Mouse (Mus musculus) frontal cortex, adult 2 months (tissue): ENCODE measurements around the gene Enah. TPM values are rescaled to one million over a fixed set of nuclear protein-coding genes. Genes with fewer than 3 reads are reported as not detected.
A peak's percentile ranks its signal among the peaks of the same experiment; 100 is the strongest.

Source experiments
- DNase-seq, 2 experiments: peaks; one replicate each; pipeline ENCODE4 v3.0.0; 2022; ENCODE audit warnings: low spot score in 1 of 2; ENCODE audit errors: extremely low spot score in 1 of 2
- polyA plus RNA-seq: library from polyadenylated mRNA; depleted of rRNA; stranded (reverse); fragments of >200 nt; gene quantifications from 2 replicates; pipeline ENCODE4 v1.2.3, GENCODE M21; 2012

Enah gene
- polyA plus RNA-seq, 1 experiment: 66.8 TPM

GRCm38 (mm10) chr1:181965277-181965676 is 54.5 kb downstream of the Enah start:
- DNase-seq: no peak

DNA sequence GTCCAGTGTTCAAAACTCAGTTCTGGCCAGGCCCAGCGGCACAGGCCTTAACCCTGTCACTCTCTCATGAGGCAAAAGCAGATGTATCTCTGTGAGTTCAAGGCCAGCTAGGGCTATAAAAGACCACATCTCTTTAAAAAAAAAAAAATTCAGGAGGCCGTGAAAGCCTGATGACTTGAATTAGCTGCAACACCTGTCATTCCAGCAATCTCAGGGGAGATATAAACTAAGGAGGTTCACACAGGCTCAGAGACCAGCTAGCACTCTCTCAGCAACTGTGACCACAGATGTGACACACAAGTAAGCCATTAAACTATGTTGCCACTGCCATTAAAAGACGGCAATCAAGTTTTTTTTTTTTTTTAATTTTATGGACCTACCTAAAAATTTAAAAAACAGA is 56.0 kb downstream of the Enah start:
- no peak for DNase-seq

- no peak for DNase-seq
Observed at GRCm38 (mm10) chr1:181963351-181963750, 56.4 kb downstream of the Enah start.

DNA sequence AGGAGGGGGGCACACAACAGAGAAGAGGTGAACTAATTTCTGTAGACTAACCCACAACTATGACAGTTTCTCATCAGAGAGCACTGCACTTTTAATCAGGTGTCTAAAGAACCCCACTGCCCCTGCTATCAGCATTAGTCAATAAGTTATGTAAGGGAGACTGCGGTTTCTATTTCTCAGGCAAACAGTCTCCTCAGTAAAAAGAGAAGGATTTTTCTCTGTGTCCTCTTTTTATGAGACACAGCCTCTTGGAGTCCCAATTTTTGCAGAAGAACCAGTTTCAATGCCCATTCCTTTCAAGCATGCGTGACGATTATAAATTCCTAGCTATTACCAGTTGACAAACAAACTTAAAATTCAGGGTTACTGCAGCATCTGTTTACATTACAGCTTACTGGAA is 59.4 kb downstream of the Enah start:
- no peak for DNase-seq

- DNase-seq: no peak
Observed at GRCm38 (mm10) chr1:181958392-181958791, 61.4 kb downstream of the Enah start.

DNA sequence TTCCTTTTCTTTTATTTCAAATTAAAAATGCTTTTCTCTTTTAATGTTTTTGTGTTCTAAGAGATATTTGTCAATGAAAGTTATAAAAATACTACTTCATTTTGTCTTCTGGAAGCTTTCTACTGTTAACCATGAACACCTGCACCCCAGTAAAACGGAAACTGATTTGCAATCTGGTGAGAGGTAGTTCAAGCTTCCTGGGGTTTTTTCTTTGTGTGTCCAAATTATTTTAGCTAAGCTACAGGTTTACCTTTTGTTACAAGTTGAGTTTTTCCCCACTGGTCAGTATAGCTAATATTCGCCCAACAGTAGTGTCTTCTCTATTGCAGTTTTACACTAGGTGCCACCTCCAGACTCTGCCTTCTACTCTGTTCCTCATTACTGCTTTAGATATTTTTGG is 62.1 kb downstream of the Enah start:
- no peak for DNase-seq

DNA sequence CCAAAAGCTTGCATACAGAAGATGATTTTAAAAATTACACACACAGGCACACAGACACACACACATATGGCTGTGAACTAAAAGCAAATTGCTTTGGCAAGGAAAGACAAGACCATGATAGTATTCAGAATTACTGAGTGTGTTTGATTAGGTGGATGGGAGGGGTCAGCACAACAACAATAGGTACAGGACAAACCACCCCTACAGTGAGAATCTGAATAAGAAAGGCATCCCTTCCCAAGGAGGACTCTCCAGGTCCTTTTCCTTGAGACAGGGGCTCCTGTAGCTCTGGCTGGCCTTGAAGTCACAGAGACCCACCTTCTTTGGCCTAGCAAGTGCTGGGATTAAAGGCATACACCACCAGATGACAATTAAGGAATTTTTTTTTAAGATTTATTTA is 66.2 kb downstream of the Enah start:
- DNase-seq: no peak

DNA sequence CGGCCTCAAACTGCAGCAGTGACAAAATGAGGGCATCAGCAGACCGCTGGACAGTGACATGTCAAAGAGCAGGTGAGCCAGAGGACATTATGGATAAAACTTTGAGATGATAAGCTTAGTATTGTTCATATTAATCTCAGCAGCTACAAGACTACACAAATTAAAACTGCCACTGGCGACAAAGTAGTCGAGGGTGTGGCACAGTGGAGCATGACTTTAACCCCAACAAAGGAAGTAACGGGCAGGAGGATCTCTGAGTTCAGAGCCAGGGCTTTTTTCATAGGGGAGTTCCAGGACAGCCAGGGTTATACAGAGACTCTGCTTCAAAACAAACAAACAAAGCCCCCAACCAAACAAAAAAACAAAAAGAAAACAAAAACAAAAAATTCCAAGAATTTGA is 68.5 kb downstream of the Enah start:
- DNase-seq: no peak

- DNase-seq: no peak
Observed at GRCm38 (mm10) chr1:181950721-181951120, 69.1 kb downstream of the Enah start.

DNA sequence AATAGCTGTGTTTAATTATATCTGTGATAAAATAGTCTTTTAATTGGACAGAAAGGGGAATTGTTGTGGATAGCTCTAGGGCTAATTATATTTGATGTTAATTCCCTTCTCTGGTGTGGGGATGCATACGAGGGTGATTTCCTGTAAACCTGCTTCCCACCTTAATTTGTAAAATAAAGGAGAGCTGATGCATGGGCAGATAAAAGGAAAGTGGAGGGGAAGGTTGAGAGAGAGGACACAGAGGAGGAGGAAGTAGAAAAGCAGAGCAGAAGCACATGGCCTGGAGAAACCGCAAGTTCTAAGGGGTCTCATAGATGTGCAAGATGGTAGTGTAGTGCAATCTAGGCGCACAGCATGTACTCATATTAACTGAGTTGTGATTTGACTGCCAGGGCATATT is 71.6 kb downstream of the Enah start:
- DNase-seq: no peak

DNA sequence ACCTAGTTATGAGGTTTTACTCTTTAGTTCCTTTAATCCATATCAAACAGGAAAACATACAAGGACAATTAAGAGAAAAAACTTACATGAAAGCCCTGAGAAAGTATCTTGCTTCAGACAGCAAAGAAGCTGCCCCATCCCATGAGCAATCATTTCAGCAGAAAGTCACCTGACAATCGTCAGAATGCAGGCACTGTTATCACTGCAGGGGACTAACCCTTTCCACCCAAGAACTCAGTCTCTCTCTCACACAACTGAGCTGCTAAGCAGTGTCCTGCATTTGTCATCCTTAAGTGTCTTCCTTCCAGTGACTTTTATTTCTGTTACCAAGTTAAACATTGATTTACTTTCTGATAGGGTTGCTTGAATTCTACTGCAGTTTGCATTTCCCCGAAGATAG is 82.7 kb downstream of the Enah start:
- DNase-seq: no peak

DNA sequence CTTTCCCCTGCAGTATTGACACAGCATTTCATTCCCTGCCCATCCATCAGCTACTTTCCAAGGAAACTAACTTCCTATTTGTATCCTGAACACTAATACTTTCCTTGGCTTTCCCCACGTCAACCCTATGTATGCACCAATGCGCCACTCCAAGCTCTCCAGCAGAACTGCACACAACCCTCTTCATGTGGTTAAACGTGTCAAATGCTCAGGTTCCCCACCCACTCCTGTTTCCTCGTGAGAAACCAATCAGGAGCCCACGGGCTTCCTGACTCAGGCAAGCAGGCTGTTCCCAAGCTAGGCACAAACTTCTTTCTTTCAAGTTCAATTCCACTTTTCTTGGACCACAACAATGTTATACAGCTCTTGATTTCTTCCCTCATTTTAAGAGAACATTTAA is 91.4 kb downstream of the Enah start:
- DNase-seq: no peak

- peak; percentile 58 to 66 for DNase-seq
Observed at GRCm38 (mm10) chr1:181923384-181923783, 96.4 kb downstream of the Enah start.

GRCm38 (mm10) chr1:181921580-181922494 is 98.0 kb downstream of the Enah start:
- DNase-seq: peak in 1 of 2 experiments; percentile 42

DNA sequence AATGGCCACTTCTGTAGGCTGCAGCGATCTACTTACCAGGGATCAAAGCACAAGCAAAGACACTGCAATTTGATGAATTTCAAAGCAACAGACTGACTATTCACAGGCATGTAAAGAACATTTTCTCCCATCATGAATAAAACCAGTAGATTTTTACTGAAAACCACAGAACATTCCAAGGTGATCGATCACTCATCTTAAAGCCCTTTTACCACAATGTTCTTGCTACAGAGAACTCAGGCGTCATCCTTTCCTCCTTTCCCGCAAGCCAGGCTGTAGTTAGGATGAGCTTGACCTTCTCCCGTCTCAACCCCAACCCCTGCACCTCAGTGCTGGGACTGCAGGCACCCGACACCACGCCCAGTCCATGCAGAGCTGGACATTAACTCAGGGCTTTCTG is 107.9 kb downstream of the Enah start:
- DNase-seq: no peak

DNA sequence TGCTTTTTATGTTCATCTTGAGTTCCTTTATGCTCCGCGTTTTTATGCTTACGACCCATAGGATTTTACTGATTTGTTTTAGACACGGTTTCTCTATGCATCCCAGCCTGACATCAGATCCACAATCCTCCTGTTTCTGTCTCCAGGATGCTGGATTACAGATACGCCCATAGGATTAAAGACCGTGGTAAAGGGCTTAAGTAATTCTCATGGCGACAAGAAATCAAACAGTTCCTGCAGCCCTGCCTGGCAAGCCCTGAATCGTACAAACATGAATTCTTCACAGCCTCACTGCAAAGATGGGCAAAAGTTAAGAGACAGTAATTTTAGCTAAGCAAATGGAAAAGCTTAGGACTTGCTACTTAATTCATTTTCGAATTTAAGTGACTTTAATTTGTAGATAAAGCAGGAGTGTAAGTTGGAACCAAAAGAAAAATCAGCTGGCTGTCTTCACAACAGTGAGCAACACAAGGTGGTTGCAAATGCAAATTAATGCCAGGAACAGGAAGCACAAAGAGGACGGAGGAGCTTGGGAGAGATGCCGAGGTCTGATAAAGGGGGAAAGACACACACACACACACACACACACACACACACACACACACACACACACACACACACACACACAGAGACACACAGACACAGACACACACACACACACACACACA is 118.0 kb downstream of the Enah start:
- DNase-seq: no peak

GRCm38 (mm10) chr1:181900846-181901245 is 118.9 kb downstream of the Enah start:
- DNase-seq: no peak

GRCm38 (mm10) chr1:181898961-181899360 is 120.8 kb downstream of the Enah start:
- no peak for DNase-seq

DNA sequence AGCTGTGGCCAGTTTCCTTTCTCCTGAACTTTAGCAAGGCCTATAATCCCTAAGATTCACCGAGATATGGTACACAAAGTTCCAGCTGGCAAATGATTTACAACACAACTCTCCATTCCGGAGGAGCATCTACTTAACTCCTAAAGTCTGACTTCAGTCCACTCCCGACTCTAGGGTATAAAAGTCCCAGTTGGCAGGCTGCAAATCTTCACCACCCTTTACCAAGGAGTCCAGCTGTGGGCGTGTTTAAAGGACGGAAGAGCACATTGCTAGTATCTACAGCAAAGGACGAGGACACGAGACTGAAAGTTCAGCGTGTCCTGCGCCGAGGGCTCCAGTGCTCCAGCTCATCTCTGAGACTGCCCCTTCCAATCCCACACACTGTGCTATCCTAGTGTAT is 122.8 kb downstream of the Enah start:
- no peak for DNase-seq

DNA sequence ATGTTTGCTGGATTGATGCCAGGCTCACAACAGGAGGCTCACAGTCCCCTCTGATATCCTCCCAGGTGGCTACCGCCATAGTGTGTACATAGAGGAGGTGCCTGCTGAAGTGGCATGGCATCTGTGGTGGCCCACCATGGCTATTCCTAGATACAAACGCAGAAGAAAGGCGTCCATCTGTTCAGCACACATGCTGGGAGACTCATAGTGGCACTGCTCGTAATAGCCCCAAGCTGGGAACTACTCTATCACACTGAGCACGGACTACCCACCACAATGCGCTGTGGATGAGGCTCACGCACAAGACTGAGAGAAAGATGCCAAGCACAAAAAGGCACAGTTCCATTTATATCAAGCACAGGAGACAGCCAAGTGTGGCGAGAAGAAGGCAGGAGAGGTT is 126.1 kb downstream of the Enah start:
- peak; percentile 66 to 69 for DNase-seq

- no peak for DNase-seq
Observed at GRCm38 (mm10) chr1:181889670-181890069, 130.1 kb downstream of the Enah start.

DNA sequence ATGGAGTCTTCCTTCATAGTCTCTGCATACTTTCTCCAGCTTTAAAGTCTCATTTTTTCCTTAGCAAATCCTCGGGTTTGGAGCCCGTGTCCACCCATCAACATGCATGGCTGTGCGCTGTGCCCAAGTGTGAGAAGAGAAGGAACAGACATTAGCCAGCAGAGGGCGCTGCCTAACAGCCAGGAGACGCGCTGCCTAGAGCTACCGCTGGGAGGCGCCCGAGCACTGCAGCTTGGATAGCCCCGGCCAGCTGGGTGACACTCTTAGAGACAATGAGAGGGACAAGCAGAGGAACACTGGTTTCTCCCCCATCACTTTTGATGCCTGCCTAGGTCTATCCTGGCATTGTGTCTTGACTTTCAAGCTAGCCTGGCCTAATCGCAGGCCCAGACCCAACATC is 131.0 kb downstream of the Enah start:
- peak; percentile 63 to 96 for DNase-seq
